Mouse (Mus musculus): ENCODE data around the gene Myo1b. TPM values are rescaled to one million over a fixed set of nuclear protein-coding genes. Genes with fewer than 3 reads are reported as not detected.
"Not testable (repeated sequence)": the region's sequence is repeated elsewhere in the genome, so short reads cannot be mapped to it uniquely, and the experiment has no call there.

Gene Myo1b
- total and polyA plus RNA-seq, 3 experiments, result not detected

GRCm38 (mm10) chr1:51872493-51873261 lies 43.2 kb downstream of the Myo1b start:
- no peaks in the 10 kb centered on the region for H3K27me3 ChIP-seq (ENCODE audit: control insufficient read depth in 1 of 2, insufficient read depth in 2 of 2, low read length in 2 of 2)
- H3K4me3 ChIP-seq (ENCODE audit: control insufficient read depth in 1 of 2, insufficient read depth in 1 of 2, low read depth in 2 of 2, low read length in 2 of 2), result no peak overlapping the region
- H3K9ac ChIP-seq (ENCODE audit: control insufficient read depth, low read depth, low read length, poor library complexity, severe bottlenecking), result no peak overlapping the region
- no peaks in the 10 kb centered on the region for H3K4me1 ChIP-seq (ENCODE audit: control insufficient read depth in 1 of 2, insufficient read depth in 2 of 2, low read length in 2 of 2)
- no peak overlapping the region for H3K27ac ChIP-seq (ENCODE audit: control insufficient read depth, low read depth, low read length)
- H3K9me3 ChIP-seq (replicated peaks; ENCODE audit: insufficient read depth, low read length), result no peaks in the 10 kb centered on the region
- H3K79me2 ChIP-seq (ENCODE audit: control insufficient read depth, insufficient read depth, low read length, poor library complexity), result no peaks in the 10 kb centered on the region
- DNase-seq (ENCODE audit: low read depth, low spot score), result no peak
- no peaks in the 10 kb centered on the region for H3K36me3 ChIP-seq (ENCODE audit: control insufficient read depth in 1 of 2, insufficient read depth in 2 of 2, low read length in 2 of 2)
- TF ChIP-seq POLR2AphosphoS5 (IDR thresholded peaks at IDR 0.05; ENCODE audit: borderline replicate concordance, low read depth, low read length) (no peak), CTCF (IDR thresholded peaks at IDR 0.05 in 2 of 3, conservative IDR thresholded peaks at IDR 0.05 in 1 of 3; ENCODE audit: control insufficient read depth in 1 of 3, insufficient read depth in 1 of 3, low read depth in 2 of 3, low read length in 3 of 3, poor library complexity in 1 of 3, severe bottlenecking in 1 of 3) (no peak), ETS1 (IDR thresholded peaks at IDR 0.05; ENCODE audit: low read depth, low read length) (no peak)

GRCm38 (mm10) chr1:51871234-51871633 lies 44.6 kb downstream of the Myo1b start:
- not testable (repeated sequence) for H3K27me3 ChIP-seq (ENCODE audit: control insufficient read depth in 1 of 2, insufficient read depth in 2 of 2, low read length in 2 of 2); H3K4me3 ChIP-seq (ENCODE audit: control insufficient read depth in 1 of 2, insufficient read depth in 1 of 2, low read depth in 2 of 2, low read length in 2 of 2); H3K36me3 ChIP-seq (ENCODE audit: control insufficient read depth in 1 of 2, insufficient read depth in 2 of 2, low read length in 2 of 2); H3K27ac ChIP-seq (ENCODE audit: control insufficient read depth, low read depth, low read length); H3K9me3 ChIP-seq (replicated peaks; ENCODE audit: insufficient read depth, low read length); H3K9ac ChIP-seq (ENCODE audit: control insufficient read depth, low read depth, low read length, poor library complexity, severe bottlenecking); DNase-seq (ENCODE audit: low read depth, low spot score); H3K79me2 ChIP-seq (ENCODE audit: control insufficient read depth, insufficient read depth, low read length, poor library complexity); H3K4me1 ChIP-seq (ENCODE audit: control insufficient read depth in 1 of 2, insufficient read depth in 2 of 2, low read length in 2 of 2)

GRCm38 (mm10) chr1:51862828-51863421 lies 52.9 kb downstream of the Myo1b start:
- no peak overlapping the region for H3K27ac ChIP-seq (ENCODE audit: control insufficient read depth, low read depth, low read length)
- H3K9me3 ChIP-seq (replicated peaks; ENCODE audit: insufficient read depth, low read length), result no peaks in the 10 kb centered on the region
- H3K36me3 ChIP-seq (ENCODE audit: control insufficient read depth in 1 of 2, insufficient read depth in 2 of 2, low read length in 2 of 2), result no peaks in the 10 kb centered on the region
- H3K79me2 ChIP-seq (ENCODE audit: control insufficient read depth, insufficient read depth, low read length, poor library complexity), result no peaks in the 10 kb centered on the region
- TF ChIP-seq CTCF (IDR thresholded peaks at IDR 0.05 in 2 of 3, conservative IDR thresholded peaks at IDR 0.05 in 1 of 3; ENCODE audit: control insufficient read depth in 1 of 3, insufficient read depth in 1 of 3, low read depth in 2 of 3, low read length in 3 of 3, poor library complexity in 1 of 3, severe bottlenecking in 1 of 3), result no peak
- no peak for TF ChIP-seq MXI1 (IDR thresholded peaks at IDR 0.05; ENCODE audit: low read depth, low read length)
- TF ChIP-seq SIN3A (IDR thresholded peaks at IDR 0.05; ENCODE audit: low read length), result no peak
- no peak for TF ChIP-seq JUND (IDR thresholded peaks at IDR 0.05; ENCODE audit: low read depth, low read length)
- TF ChIP-seq KAT2A (conservative IDR thresholded peaks at IDR 0.05; ENCODE audit: low read depth, low read length), result no peak
- no peak for TF ChIP-seq EP300 (IDR thresholded peaks at IDR 0.05; ENCODE audit: low read depth in 1 of 2, low read length in 2 of 2)
- TF ChIP-seq USF1 (IDR thresholded peaks at IDR 0.05; ENCODE audit: low read depth, low read length), result no peak
- no peak for TF ChIP-seq NELFE (IDR thresholded peaks at IDR 0.05; ENCODE audit: low read depth, low read length)
- no peak for TF ChIP-seq RCOR1 (IDR thresholded peaks at IDR 0.05; ENCODE audit: low read depth, low read length)
- no peak for TF ChIP-seq POLR2A (IDR thresholded peaks at IDR 0.05; ENCODE audit: control insufficient read depth in 1 of 2, insufficient read depth in 1 of 2, low read depth in 1 of 2, low read length in 2 of 2, poor library complexity in 1 of 2)
- TF ChIP-seq GABPA (IDR thresholded peaks at IDR 0.05; ENCODE audit: low read depth, low read length), result no peak
- TF ChIP-seq POLR2AphosphoS5 (IDR thresholded peaks at IDR 0.05; ENCODE audit: borderline replicate concordance, low read depth, low read length), result no peak
- no peak for TF ChIP-seq NRF1 (IDR thresholded peaks at IDR 0.05; ENCODE audit: insufficient read depth, low read depth, low read length, poor library complexity, severe bottlenecking)
- TF ChIP-seq GATA1 (IDR thresholded peaks at IDR 0.05; ENCODE audit: low read depth, low read length), result no peak
- no peak overlapping the region for H3K4me3 ChIP-seq (ENCODE audit: control insufficient read depth in 1 of 2, insufficient read depth in 1 of 2, low read depth in 2 of 2, low read length in 2 of 2)
- no peak overlapping the region for H3K9ac ChIP-seq (ENCODE audit: control insufficient read depth, low read depth, low read length, poor library complexity, severe bottlenecking)
- no peaks in the 10 kb centered on the region for H3K27me3 ChIP-seq (ENCODE audit: control insufficient read depth in 1 of 2, insufficient read depth in 2 of 2, low read length in 2 of 2)
- no peak for DNase-seq (ENCODE audit: low read depth, low spot score)
- H3K4me1 ChIP-seq (ENCODE audit: control insufficient read depth in 1 of 2, insufficient read depth in 2 of 2, low read length in 2 of 2), result no peaks in the 10 kb centered on the region

Data from MEL (cell line).